Mouse (Mus musculus) thymus, adult 2 months (tissue): ENCODE results near the gene Eid1. TPM values are rescaled to one million over a fixed set of nuclear protein-coding genes. Genes with fewer than 3 reads are reported as not detected.

Source experiments
- DNase-seq: peaks from one replicate; pipeline ENCODE4 v3.0.0; 2021
- H3K27ac ChIP-seq: fragments of 200-500 bp; 2 replicates; pipeline ENCODE4 v1.5.1; 2012; ENCODE audit warnings: low read length, control low read depth; ENCODE audit not compliant: control insufficient read depth, insufficient read depth
- H3K27me3 ChIP-seq: fragments of 200-500 bp; 2 replicates; pipeline ENCODE4 v1.6.1; 2012; ENCODE audit warnings: mild to moderate bottlenecking, low read length, moderate library complexity, mixed read lengths; ENCODE audit not compliant: control insufficient read depth, insufficient read depth
- H3K36me3 ChIP-seq: fragments of 200-500 bp; 2 replicates; pipeline ENCODE4 v1.6.1; 2012; ENCODE audit warnings: mild to moderate bottlenecking, low read length, moderate library complexity; ENCODE audit not compliant: control insufficient read depth, insufficient read depth
- H3K4me1 ChIP-seq: fragments of 200-500 bp; replicated peaks from 2 replicates; pipeline ENCODE4 v1.6.1; 2012; ENCODE audit warnings: low read length; ENCODE audit not compliant: control insufficient read depth, insufficient read depth
- H3K4me3 ChIP-seq: fragments of 200-500 bp; 2 replicates; pipeline ENCODE4 v1.5.1; 2012; ENCODE audit warnings: mild to moderate bottlenecking, low read length, control low read depth, moderate library complexity; ENCODE audit not compliant: control insufficient read depth, insufficient read depth
- CTCF ChIP-seq: fragments of 200-500 bp; IDR thresholded peaks from 2 replicates; pipeline ENCODE4 v1.5.1; 2012; ENCODE audit warnings: mild to moderate bottlenecking, control low read depth, low read length, moderate library complexity, borderline replicate concordance; ENCODE audit not compliant: control insufficient read depth, poor library complexity, insufficient read depth; ENCODE audit errors: extremely low read depth
- POLR2A ChIP-seq: fragments of 200-500 bp; IDR thresholded peaks from 2 replicates; pipeline ENCODE4 v1.6.1; 2012; ENCODE audit warnings: mild to moderate bottlenecking, low read length, control low read depth, moderate library complexity; ENCODE audit not compliant: control insufficient read depth, poor library complexity, insufficient read depth; ENCODE audit errors: extremely low read depth
- WGBS: fragments of 180-500 bp; shearing (Covaris S2); methylation state at CpG from one replicate; pipeline ENCODE4 v1.1.7; 2018; 5-methylcytosine and 5-hydroxymethylcytosine counted together
- polyA plus RNA-seq: library from polyadenylated mRNA; depleted of rRNA; stranded (reverse); fragments of >200 nt; gene quantifications from 2 replicates; pipeline ENCODE4 v1.2.3, GENCODE M21; 2012

Gene Eid1
- polyA plus RNA-seq, 1 experiment = 21.7 TPM

GRCm38 (mm10) chr2:125701606-125702005, 28.7 kb downstream of the Eid1 start:
- no peak overlapping the region for H3K4me3 ChIP-seq
- no peak overlapping the region for H3K27ac ChIP-seq
- no peak for DNase-seq
- no peaks in the 10 kb centered on the region for H3K36me3 ChIP-seq
- no peaks in the 10 kb centered on the region for H3K27me3 ChIP-seq
- WGBS = 87% methylated on average over 2 of the region's 2 CpGs
- H3K4me1 ChIP-seq = peaks cover 2% of the 10 kb centered on the region; the same call in 1 of the 2 replicates
- no peak for TF ChIP-seq POLR2A
- TF ChIP-seq CTCF = no peak

GRCm38 (mm10) chr2:125702851-125703250, 30.0 kb downstream of the Eid1 start:
- no peaks in the 10 kb centered on the region for H3K36me3 ChIP-seq
- DNase-seq = no peak
- H3K4me3 ChIP-seq = no peak overlapping the region
- TF ChIP-seq POLR2A = no peak
- TF ChIP-seq CTCF = no peak
- H3K4me1 ChIP-seq = peaks cover 8% of the 10 kb centered on the region
- no peak overlapping the region for H3K27ac ChIP-seq
- no peaks in the 10 kb centered on the region for H3K27me3 ChIP-seq
- 96% methylated on average over 2 of the region's 2 CpGs for WGBS

GRCm38 (mm10) chr2:125704907-125705631, 32.2 kb downstream of the Eid1 start:
- no peaks in the 10 kb centered on the region for H3K27me3 ChIP-seq
- no peak for TF ChIP-seq POLR2A
- H3K4me1 ChIP-seq = peaks cover 8% of the 10 kb centered on the region
- no peak for DNase-seq
- 96% methylated on average over 12 of the region's 12 CpGs for WGBS
- H3K4me3 ChIP-seq = no peak overlapping the region
- H3K27ac ChIP-seq = no peak overlapping the region
- no peaks in the 10 kb centered on the region for H3K36me3 ChIP-seq

- Histone ChIP-seq H3K4me3 (no peak overlapping the region), H3K4me1 (peaks cover 8% of the 10 kb centered on the region), H3K27me3 (no peaks in the 10 kb centered on the region), H3K36me3 (no peaks in the 10 kb centered on the region), H3K27ac (no peak overlapping the region)
- TF ChIP-seq POLR2A (no peak), CTCF (no peak)
- DNase-seq = no peak
- WGBS = 92% methylated on average over 5 of the region's 5 CpGs
Observed at GRCm38 (mm10) chr2:125706510-125706921, 33.6 kb downstream of the Eid1 start.

- Histone ChIP-seq H3K4me3 (no peak overlapping the region), H3K27ac (no peak overlapping the region), H3K4me1 (no peaks in the 10 kb centered on the region), H3K36me3 (no peaks in the 10 kb centered on the region), H3K27me3 (no peaks in the 10 kb centered on the region)
- no peak for DNase-seq
- no peak for TF ChIP-seq CTCF
- TF ChIP-seq POLR2A = no peak
- WGBS = 91% methylated on average over 8 of the region's 8 CpGs
Observed at GRCm38 (mm10) chr2:125716599-125716998, 43.7 kb downstream of the Eid1 start.

GRCm38 (mm10) chr2:125723086-125723407, 50.2 kb downstream of the Eid1 start:
- H3K4me3 ChIP-seq = no peak overlapping the region

More at GRCm38 (mm10) chr2:125723086-125723407, 50.2 kb downstream of the Eid1 start:
- H3K27ac ChIP-seq = no peak overlapping the region
- peaks cover 18% of the 10 kb centered on the region for H3K4me1 ChIP-seq
- 14% methylated on average over 18 of the region's 18 CpGs for WGBS
- TF ChIP-seq CTCF (no peak), POLR2A (no peak)
- H3K27me3 ChIP-seq = no peaks in the 10 kb centered on the region
- DNase-seq = no peak
- no peaks in the 10 kb centered on the region for H3K36me3 ChIP-seq
